Mouse (Mus musculus): ENCODE data around the gene Onecut1. TPM values are rescaled to one million over a fixed set of nuclear protein-coding genes. Genes with fewer than 3 reads are reported as not detected.

Onecut1 gene
- polyA plus RNA-seq, 1 experiment from 2014 or later, result 1.8 TPM

- no peaks in the 10 kb centered on the region for H3K36me3 ChIP-seq
- H3K27ac ChIP-seq, result no peak overlapping the region
- no peaks in the 10 kb centered on the region for H3K9me3 ChIP-seq
- WGBS, result 85% methylated on average over 6 of the region's 6 CpGs
- H3K4me2 ChIP-seq (replicated peaks), result no peak overlapping the region
- H3K4me1 ChIP-seq (replicated peaks), result no peaks in the 10 kb centered on the region
- no peak overlapping the region for H3K9ac ChIP-seq
- no peaks in the 10 kb centered on the region for H3K27me3 ChIP-seq (replicated peaks)
- no peak for ATAC-seq
- no peak overlapping the region for H3K4me3 ChIP-seq (replicated peaks)
Measured at GRCm38 (mm10) chr9:74923291-74923977, 61.7 kb downstream of the Onecut1 start.

GRCm38 (mm10) chr9:74925220-74925769, 63.6 kb downstream of the Onecut1 start:
- H3K27ac ChIP-seq, result no peak overlapping the region
- no peak overlapping the region for H3K4me3 ChIP-seq (replicated peaks)
- no peak overlapping the region for H3K9ac ChIP-seq
- no peaks in the 10 kb centered on the region for H3K4me1 ChIP-seq (replicated peaks)
- H3K27me3 ChIP-seq (replicated peaks), result no peaks in the 10 kb centered on the region
- no peaks in the 10 kb centered on the region for H3K36me3 ChIP-seq
- H3K4me2 ChIP-seq (replicated peaks), result no peak overlapping the region
- H3K9me3 ChIP-seq, result no peaks in the 10 kb centered on the region
- ATAC-seq, result no peak
- WGBS, result 82% methylated on average over 10 of the region's 10 CpGs

- no peak for ATAC-seq
- no peaks in the 10 kb centered on the region for H3K27me3 ChIP-seq (replicated peaks)
- H3K4me2 ChIP-seq (replicated peaks), result no peak overlapping the region
- H3K9ac ChIP-seq, result no peak overlapping the region
- H3K4me3 ChIP-seq (replicated peaks), result no peak overlapping the region
- no peaks in the 10 kb centered on the region for H3K9me3 ChIP-seq
- H3K4me1 ChIP-seq (replicated peaks), result no peaks in the 10 kb centered on the region
- H3K36me3 ChIP-seq, result no peaks in the 10 kb centered on the region
- WGBS, result 84% methylated on average over 4 of the region's 4 CpGs
- H3K27ac ChIP-seq, result no peak overlapping the region
Measured at GRCm38 (mm10) chr9:74929981-74930423, 68.3 kb downstream of the Onecut1 start.

DNA sequence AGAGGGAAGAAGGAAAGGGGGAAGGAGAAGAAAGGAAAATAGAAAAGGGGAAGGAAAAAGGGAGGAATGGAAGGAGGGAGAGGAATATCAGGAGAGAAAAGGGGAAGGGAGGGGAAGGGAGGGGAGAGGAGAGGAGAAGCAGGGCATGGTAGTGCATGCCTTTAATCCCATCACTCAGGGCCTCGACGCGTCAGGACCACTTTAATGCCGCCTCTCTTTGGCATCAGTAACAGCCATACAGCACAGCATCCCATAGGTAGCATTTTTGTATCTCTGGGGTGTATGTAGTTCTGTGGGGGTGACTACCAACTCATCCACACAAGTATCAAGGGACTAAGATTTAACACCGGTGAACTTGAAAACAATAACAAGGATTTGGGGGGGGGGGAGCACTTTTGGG, 68.9 kb downstream of the Onecut1 start:
- Histone ChIP-seq H3K4me3 (replicated peaks) (no peak overlapping the region), H3K4me1 (replicated peaks) (no peaks in the 10 kb centered on the region)
- WGBS, result 87% methylated on average over 5 of the region's 5 CpGs

DNA sequence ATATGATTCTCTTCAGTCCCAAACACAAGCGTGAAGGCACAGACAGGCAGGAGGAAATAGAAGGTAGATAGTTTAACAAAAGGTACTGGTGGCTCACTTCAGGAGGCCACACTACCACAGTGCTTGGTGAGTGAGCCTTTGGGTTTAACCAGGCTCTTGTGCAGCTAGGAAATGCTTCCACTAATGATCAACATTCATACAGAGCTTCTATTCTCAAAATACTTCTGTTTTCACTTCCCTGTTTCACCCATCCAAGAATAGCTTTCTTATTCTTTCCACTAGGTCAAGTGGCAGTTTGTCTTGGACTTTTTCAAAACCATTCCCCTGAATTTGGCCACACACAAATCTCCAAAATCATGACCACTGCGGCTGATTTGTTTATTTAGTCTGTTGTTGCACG, 73.6 kb downstream of the Onecut1 start:
- Histone ChIP-seq H3K27me3 (replicated peaks) (no peaks in the 10 kb centered on the region), H3K27ac (no peak overlapping the region), H3K4me2 (replicated peaks) (no peak overlapping the region), H3K4me1 (replicated peaks) (no peaks in the 10 kb centered on the region), H3K36me3 (no peaks in the 10 kb centered on the region), H3K4me3 (replicated peaks) (no peak overlapping the region), H3K9ac (no peak overlapping the region), H3K9me3 (no peaks in the 10 kb centered on the region)
- WGBS, result 68% methylated on average over 3 of the region's 3 CpGs
- no peak for ATAC-seq

More for the DNA sequence above, 68.9 kb downstream of the Onecut1 start:
- Histone ChIP-seq H3K27me3 (replicated peaks) (no peaks in the 10 kb centered on the region), H3K4me2 (replicated peaks) (no peak overlapping the region), H3K36me3 (no peaks in the 10 kb centered on the region), H3K9me3 (no peaks in the 10 kb centered on the region), H3K27ac (no peak overlapping the region), H3K9ac (no peak overlapping the region)
- ATAC-seq, result no peak

DNA sequence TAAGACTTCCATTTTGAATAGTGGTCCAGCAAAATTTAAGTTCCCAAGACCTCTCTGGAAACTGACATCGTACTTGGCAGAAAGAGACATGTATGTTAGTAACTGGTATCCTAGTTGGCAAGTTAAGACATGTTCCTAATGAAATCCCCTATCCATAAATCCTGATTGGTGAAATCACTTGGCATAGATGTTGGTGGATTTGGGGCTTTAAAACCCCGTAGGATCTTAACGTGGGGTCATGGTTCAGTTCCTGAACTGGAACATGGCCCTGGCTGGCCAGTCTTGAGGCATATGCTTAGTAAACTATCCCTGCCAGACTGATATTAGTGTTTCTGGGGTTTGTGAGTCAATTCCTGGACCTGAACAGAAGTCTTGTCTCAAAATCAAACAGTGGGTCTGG, 76.0 kb downstream of the Onecut1 start:
- H3K4me2 ChIP-seq (replicated peaks), result no peak overlapping the region
- H3K36me3 ChIP-seq, result no peaks in the 10 kb centered on the region
- no peaks in the 10 kb centered on the region for H3K4me1 ChIP-seq (replicated peaks)
- H3K27ac ChIP-seq, result no peak overlapping the region
- WGBS, result 87% methylated on average over 3 of the region's 3 CpGs
- no peak overlapping the region for H3K9ac ChIP-seq
- H3K27me3 ChIP-seq (replicated peaks), result no peaks in the 10 kb centered on the region
- ATAC-seq, result no peak
- no peaks in the 10 kb centered on the region for H3K9me3 ChIP-seq
- no peak overlapping the region for H3K4me3 ChIP-seq (replicated peaks)

DNA sequence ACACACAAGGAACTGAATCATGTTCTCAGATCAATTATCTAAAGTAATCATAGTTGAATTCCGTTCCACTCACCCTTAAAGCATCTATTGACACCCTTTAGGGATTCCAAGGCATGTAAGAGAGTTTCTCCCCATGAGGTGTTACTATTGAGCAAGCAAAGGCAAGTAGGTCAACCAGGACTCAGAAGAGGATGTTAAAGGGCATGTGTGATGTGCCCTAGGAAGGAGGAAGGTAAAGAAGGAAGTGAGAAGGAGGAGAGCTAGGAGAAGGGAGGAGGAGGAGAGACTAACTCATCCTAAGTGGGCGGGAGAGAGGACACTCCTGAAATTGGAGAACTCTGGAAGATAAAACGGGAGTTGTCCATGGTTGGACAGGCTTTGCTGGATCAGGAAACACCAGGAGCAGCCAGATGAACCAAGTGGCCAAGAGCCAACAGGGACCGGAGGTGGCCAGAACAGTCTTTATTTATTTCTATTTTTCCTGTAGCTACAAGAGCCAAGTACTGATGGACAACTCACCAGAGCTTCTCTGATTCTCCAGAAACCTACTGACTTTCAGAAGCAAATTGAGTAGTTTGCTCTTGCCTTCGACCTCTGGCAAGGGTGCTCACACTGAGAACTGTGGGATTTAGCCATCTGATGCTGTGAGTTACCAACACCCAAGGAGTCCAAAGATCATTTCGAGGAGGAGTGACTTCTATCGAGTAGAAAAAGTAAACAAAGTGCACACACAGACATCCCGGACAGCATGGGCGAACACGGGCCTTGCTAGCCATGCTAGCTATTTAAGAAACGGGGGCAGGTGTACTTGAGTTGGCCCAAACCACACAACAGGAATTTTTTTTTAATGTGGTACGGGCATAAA, 77.2 kb downstream of the Onecut1 start:
- Histone ChIP-seq H3K4me3 (replicated peaks) (no peak overlapping the region), H3K9ac (no peak overlapping the region), H3K9me3 (no peaks in the 10 kb centered on the region), H3K27ac (no peak overlapping the region), H3K4me2 (replicated peaks) (no peak overlapping the region; the same call in 1 of the 2 replicates), H3K27me3 (replicated peaks) (no peaks in the 10 kb centered on the region), H3K36me3 (no peaks in the 10 kb centered on the region), H3K4me1 (replicated peaks) (no peaks in the 10 kb centered on the region)
- ATAC-seq, result peak; percentile 83
- WGBS, result 59% methylated on average over 12 of the region's 12 CpGs

Other genes with a start within 250 kb of the Onecut1 start
- gene Fam214a, start 91.0 kb downstream of the Onecut1 start, polyA plus RNA-seq (2015; fragmentation: Nextera tagmentation; extraction: Ambion mirVana), result 6.4 and 7.8 TPM in 2 replicates
- 267 and 317 TPM in 2 replicates for gene Arpp19, start 175.7 kb downstream of the Onecut1 start, polyA plus RNA-seq (2015; fragmentation: Nextera tagmentation; extraction: Ambion mirVana)
- gene Myo5a, start 209.1 kb downstream of the Onecut1 start, polyA plus RNA-seq (2015; fragmentation: Nextera tagmentation; extraction: Ambion mirVana), result 7.6 and 7.9 TPM in 2 replicates

All from intestine, embryonic 15.5 days (tissue).